Mouse (Mus musculus) stomach, embryonic 16.5 days (tissue): ENCODE measurements around the gene Pole2. TPM values are rescaled to one million over a fixed set of nuclear protein-coding genes. Genes with fewer than 3 reads are reported as not detected.

ENCODE experiments used
- ATAC-seq: fragments of 200-750 bp; cut with Nextera tagmentation; 2 replicates; pipeline ENCODE4 v1.8.0; 2017; ENCODE audit warnings: moderate number of reproducible peaks, moderate TSS enrichment; ENCODE audit not compliant: insufficient read depth, low FRiP score
- H3K27ac ChIP-seq: fragments of 300-500 bp; sonication (generic); 2 replicates; pipeline ENCODE4 v1.5.1; 2014; ENCODE audit warnings: low read length
- H3K27me3 ChIP-seq: fragments of 300-500 bp; sonication (generic); 2 replicates; pipeline ENCODE4 v1.6.1; 2014; ENCODE audit warnings: low read length, control low read depth, mixed read lengths; ENCODE audit not compliant: control insufficient read depth, insufficient read depth
- H3K36me3 ChIP-seq: fragments of 300-500 bp; sonication (generic); 2 replicates; pipeline ENCODE4 v1.6.1; 2014; ENCODE audit warnings: low read length; ENCODE audit not compliant: control insufficient read depth, insufficient read depth
- H3K4me1 ChIP-seq: fragments of 300-500 bp; sonication (generic); 2 replicates; pipeline ENCODE4 v1.6.1; 2014; ENCODE audit warnings: low read length, control low read depth, mixed read lengths; ENCODE audit not compliant: control insufficient read depth, insufficient read depth
- H3K4me2 ChIP-seq: fragments of 300-500 bp; sonication (generic); 2 replicates; pipeline ENCODE4 v1.6.1; 2014; ENCODE audit warnings: low read depth, low read length, mixed read lengths
- H3K4me3 ChIP-seq: fragments of 300-500 bp; sonication (generic); replicated peaks from 2 replicates; pipeline ENCODE4 v1.5.1; 2014; ENCODE audit warnings: mild to moderate bottlenecking, low read length
- H3K9ac ChIP-seq: fragments of 300-500 bp; sonication (generic); 2 replicates; pipeline ENCODE4 v1.6.1; 2014; ENCODE audit warnings: low read length
- H3K9me3 ChIP-seq: fragments of 300-500 bp; sonication (generic); replicated peaks from 2 replicates; pipeline ENCODE4 v1.6.1; 2016; ENCODE audit warnings: low read length, control low read depth; ENCODE audit not compliant: control insufficient read depth
- WGBS: fragments of 180-500 bp; shearing (Covaris S2); extraction: QIAGEN DNeasy Blood & Tissue Kit; methylation state at CpG from one replicate; pipeline ENCODE4 v1.1.7; 2014; 5-methylcytosine and 5-hydroxymethylcytosine counted together
- polyA plus RNA-seq: library from polyadenylated mRNA; unstranded; fragments of >200 nt; fragmentation: Nextera tagmentation; extraction: Ambion mirVana; gene quantifications from 2 replicates; pipeline ENCODE4 v1.2.1, GENCODE M21; 2015

The Pole2 gene
- polyA plus RNA-seq, 1 experiment from 2014 or later, result 21.7 TPM

DNA sequence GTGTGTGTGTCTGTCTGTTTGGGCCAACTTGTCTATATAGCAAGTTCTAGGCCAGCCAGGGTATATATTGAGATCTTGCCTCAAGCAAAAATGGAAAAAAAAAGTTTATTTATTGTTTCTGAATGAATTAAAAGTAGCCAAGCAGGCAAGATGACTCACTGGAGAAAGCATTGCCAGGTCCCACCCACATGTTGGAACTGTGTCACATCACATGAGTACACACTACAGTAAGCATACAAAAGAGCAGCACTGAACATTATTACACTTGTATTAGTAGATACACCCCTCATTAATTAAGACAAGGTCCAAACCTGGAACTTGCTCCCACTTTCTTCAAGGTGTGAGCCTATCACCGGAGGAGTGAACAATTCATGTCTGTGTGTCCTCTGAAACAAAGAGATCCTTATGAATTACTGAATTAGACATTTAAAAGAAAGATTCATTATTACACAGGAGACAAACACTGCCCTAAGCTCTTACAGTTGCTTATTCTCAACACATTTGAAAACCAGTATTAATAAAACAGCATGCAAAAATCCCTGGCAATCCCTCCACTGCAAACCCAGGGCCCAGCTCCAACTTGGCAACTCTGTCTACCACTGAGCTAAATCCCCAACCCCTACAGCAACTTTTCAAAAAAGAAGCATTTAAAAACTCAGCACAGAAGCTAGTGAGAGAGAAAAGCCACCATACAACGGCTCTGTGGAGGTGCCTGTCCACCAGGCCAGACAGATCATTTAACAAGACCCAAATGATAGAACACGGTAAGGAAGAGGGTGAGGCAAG is 12.8 kb downstream of the Pole2 start:
- WGBS, result 75% methylated on average over 3 of the region's 3 CpGs

DNA sequence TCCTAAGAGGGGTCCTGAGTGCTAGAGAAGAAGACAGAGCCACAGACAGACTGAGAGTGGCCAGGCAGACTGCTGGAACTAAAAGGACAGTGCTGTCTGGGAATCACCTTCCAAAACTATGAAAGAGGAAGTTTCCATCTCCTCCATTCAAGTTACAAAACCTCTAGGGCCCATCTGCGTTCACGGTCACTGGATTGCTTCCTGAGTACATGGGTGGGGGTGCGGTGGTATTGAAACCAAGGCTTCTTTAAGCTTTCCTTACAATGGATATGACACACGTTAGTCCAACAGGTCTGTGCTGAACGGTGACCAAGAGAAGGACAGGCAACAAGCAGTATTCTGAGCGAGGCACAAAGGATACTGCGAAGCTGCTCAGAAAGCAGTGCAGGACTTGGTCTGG is 13.6 kb downstream of the Pole2 start:
- peaks cover 15% of the 10 kb centered on the region for H3K36me3 ChIP-seq
- WGBS, result 95% methylated on average over 7 of the region's 7 CpGs

More for the DNA sequence above, 12.8 kb downstream of the Pole2 start:
- Histone ChIP-seq H3K4me1 (no peaks in the 10 kb centered on the region), H3K9me3 (no peaks in the 10 kb centered on the region), H3K36me3 (peaks cover 9% of the 10 kb centered on the region; the same call in 1 of the 2 replicates), H3K9ac (no peak overlapping the region), H3K27me3 (no peaks in the 10 kb centered on the region), H3K27ac (no peak overlapping the region), H3K4me2 (no peak overlapping the region), H3K4me3 (no peak overlapping the region)
- no peak for ATAC-seq

DNA sequence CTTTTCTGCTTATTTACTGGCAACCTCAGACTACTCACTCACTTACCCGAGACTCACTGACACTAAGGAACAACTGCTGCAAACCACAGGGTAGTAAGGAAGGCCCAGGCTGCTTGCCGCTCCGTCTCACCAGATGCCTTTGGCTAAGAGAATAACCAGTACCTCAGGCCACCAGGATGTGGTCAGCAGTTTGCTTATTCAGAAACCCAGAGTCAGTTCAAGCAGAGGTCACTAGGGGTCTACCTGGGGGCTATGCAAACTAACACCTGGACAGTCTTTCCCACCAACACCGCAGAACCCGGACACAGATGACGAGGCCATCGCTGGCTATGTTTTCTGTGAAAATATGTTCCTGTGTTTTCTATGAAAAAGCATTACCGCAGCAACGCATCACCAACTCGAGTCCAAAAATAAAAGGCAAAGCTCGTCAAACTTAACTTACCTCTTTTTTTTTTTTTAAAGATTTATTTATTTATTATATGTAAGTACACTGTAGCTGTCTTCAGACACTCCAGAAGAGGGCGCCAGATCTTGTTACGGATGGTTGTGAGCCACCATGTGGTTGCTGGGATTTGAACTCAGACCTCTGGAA is 14.7 kb downstream of the Pole2 start:
- WGBS, result 94% methylated on average over 13 of the region's 13 CpGs
- H3K4me1 ChIP-seq, result no peaks in the 10 kb centered on the region
- H3K36me3 ChIP-seq, result peaks cover 15% of the 10 kb centered on the region
- H3K9me3 ChIP-seq, result no peaks in the 10 kb centered on the region
- no peak overlapping the region for H3K9ac ChIP-seq
- H3K27me3 ChIP-seq, result no peaks in the 10 kb centered on the region
- no peak overlapping the region for H3K4me2 ChIP-seq
- H3K27ac ChIP-seq, result no peak overlapping the region
- no peak for ATAC-seq
- H3K4me3 ChIP-seq, result no peak overlapping the region

More for the DNA sequence above, 13.6 kb downstream of the Pole2 start:
- H3K4me2 ChIP-seq, result no peak overlapping the region
- H3K4me3 ChIP-seq, result no peak overlapping the region
- H3K27me3 ChIP-seq, result no peaks in the 10 kb centered on the region
- H3K27ac ChIP-seq, result no peak overlapping the region
- no peaks in the 10 kb centered on the region for H3K9me3 ChIP-seq
- ATAC-seq, result no peak
- H3K4me1 ChIP-seq, result no peaks in the 10 kb centered on the region
- no peak overlapping the region for H3K9ac ChIP-seq

DNA sequence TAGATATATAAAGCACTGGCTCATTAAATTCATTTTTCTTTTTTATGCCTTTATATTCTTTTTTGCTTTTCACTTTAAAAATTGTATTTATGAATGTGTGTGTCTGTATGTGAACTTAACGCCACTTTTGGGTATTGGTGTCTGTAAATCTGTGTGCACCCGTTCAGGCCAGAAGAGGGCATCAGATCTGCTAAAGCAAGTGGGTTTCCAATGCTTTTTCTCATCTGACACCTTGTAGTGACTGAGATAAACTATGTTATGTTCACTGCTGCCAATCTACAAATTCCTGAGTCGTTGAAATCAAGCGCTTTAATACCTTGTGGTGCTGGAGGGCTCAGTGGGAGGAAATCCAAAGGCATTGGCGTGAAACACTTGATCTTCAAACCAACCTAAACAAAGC is 16.9 kb downstream of the Pole2 start:
- no peaks in the 10 kb centered on the region for H3K9me3 ChIP-seq
- no peak overlapping the region for H3K9ac ChIP-seq
- no peak overlapping the region for H3K4me2 ChIP-seq
- H3K4me3 ChIP-seq, result no peak overlapping the region
- no peaks in the 10 kb centered on the region for H3K4me1 ChIP-seq
- peaks cover 8% of the 10 kb centered on the region; the same call in 1 of the 2 replicates for H3K36me3 ChIP-seq
- no peak for ATAC-seq
- no peak overlapping the region for H3K27ac ChIP-seq
- 68% methylated on average over 5 of the region's 5 CpGs for WGBS
- H3K27me3 ChIP-seq, result no peaks in the 10 kb centered on the region

DNA sequence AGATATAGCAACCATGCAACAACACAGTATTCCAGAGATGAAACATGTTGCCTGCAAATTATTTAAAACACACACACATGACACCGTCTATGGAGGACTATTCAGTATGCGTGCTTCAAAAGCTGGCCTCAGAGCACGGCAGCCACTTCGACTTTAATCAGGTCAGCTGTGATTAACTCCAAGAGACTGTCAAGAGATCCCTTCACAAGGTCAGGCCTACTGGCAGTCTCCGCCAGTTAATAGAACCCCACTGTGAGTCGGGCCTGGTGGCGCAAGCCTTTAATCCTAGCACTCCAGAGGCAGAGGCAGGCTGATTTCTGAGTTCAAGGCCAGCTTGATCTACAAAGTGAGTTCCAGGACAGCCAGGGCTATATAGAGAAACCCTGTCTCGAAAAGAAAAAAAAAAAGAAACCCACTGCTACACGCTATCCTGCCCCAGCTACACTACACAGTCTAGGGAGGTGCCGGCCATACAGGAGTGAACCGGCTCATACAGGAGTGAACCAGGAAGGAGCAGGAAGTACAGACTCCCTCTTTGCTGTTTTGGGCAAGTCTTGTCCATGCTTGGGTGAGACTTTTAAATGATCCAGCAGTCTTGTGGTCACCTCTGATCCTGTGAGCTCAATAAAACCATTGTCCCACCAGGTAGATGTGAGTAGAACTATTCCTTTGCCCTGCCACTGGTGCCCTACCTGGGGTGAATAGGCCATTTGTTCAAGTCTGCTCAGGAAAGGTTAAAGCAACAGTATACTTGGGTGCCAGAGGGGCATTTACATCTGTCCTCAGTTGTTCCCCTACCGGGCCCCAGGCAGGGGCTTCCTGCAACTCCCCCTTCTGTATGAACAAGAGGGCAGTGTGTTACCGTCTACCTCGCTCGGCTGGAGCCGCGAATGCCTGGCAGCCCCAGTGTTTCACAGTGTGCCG is 17.7 kb downstream of the Pole2 start:
- Histone ChIP-seq H3K4me2 (no peak overlapping the region), H3K27ac (no peak overlapping the region), H3K36me3 (peaks cover 8% of the 10 kb centered on the region; the same call in 1 of the 2 replicates), H3K4me1 (no peaks in the 10 kb centered on the region), H3K27me3 (no peaks in the 10 kb centered on the region), H3K9me3 (no peaks in the 10 kb centered on the region), H3K4me3 (no peak overlapping the region), H3K9ac (no peak overlapping the region)
- ATAC-seq, result no peak
- 92% methylated on average over 18 of the region's 18 CpGs for WGBS

DNA sequence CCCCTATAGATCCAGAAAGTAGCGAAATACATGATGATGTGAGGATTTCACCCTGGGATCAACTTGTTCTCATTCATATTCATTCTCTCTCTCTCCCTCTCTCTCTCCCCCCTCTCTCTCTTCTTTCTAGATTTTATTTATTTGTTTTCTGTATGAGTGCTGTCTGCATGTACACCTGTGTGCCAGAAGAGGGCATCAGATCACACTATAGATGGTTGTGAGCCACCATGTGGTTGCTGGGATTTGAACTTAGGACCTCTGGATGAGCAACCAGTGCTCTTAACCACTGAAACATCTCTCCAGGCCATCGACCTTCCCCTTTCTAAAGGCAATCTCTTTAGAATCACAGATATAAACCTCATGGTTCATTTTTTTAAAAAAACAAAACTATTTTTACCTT is 19.5 kb downstream of the Pole2 start:
- H3K4me3 ChIP-seq, result no peak overlapping the region
- H3K36me3 ChIP-seq, result peaks cover 8% of the 10 kb centered on the region; the same call in 1 of the 2 replicates
- H3K27ac ChIP-seq, result no peak overlapping the region
- no peaks in the 10 kb centered on the region for H3K4me1 ChIP-seq
- WGBS, result 89% methylated on average over 2 of the region's 2 CpGs
- H3K27me3 ChIP-seq, result no peaks in the 10 kb centered on the region
- no peak overlapping the region for H3K4me2 ChIP-seq
- no peaks in the 10 kb centered on the region for H3K9me3 ChIP-seq
- H3K9ac ChIP-seq, result no peak overlapping the region
- ATAC-seq, result no peak

DNA sequence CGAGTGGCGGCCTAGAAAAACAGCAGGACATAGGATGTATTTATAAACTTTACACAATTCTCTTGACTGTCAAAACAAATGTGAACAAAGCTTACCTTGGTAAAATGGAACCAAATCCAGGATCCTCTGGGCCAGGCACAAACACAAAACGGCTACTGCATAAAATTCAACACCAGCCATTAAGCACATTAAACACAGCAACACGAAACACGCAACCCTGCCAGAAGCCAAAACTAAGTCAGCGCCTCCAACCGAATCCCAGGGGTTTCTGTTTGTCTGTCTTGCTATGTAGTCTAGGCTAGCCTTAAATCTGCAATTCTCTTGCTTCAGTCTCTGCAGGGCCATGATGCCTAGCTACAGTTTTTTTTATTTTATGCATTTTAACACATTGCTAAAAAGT is 20.1 kb downstream of the Pole2 start:
- H3K9me3 ChIP-seq, result no peaks in the 10 kb centered on the region
- H3K36me3 ChIP-seq, result peaks cover 8% of the 10 kb centered on the region; the same call in 1 of the 2 replicates

DNA sequence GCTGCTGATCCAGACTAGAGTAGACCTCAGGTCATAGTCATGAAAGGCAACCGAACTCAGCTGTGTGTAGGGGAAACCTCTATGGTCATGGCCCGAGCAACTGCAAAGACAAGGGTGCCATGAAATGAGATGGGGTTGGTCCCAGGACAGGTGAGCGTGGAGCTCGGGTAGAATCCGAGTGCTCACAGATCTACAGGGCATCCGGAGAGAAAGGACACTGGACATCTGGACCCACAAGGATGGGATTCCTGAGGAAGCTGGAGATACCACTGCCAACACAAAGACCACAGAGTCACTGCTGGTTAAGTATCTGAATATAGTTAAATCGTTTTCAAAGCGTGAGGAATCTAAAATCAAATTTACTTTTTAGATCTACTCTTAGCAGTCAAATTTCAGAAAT is 20.6 kb downstream of the Pole2 start:
- H3K27ac ChIP-seq, result no peak overlapping the region
- no peaks in the 10 kb centered on the region for H3K4me1 ChIP-seq
- H3K4me3 ChIP-seq, result no peak overlapping the region
- no peak overlapping the region for H3K4me2 ChIP-seq
- no peak for ATAC-seq
- H3K27me3 ChIP-seq, result no peaks in the 10 kb centered on the region
- peaks cover 8% of the 10 kb centered on the region; the same call in 1 of the 2 replicates for H3K36me3 ChIP-seq
- no peak overlapping the region for H3K9ac ChIP-seq
- WGBS, result 92% methylated on average over 8 of the region's 8 CpGs
- H3K9me3 ChIP-seq, result no peaks in the 10 kb centered on the region

More for the DNA sequence above, 20.1 kb downstream of the Pole2 start:
- ATAC-seq, result no peak
- Histone ChIP-seq H3K9ac (no peak overlapping the region), H3K4me2 (no peak overlapping the region), H3K4me1 (no peaks in the 10 kb centered on the region), H3K4me3 (no peak overlapping the region), H3K27me3 (no peaks in the 10 kb centered on the region), H3K27ac (no peak overlapping the region)
- WGBS, result 95% methylated on average over 7 of the region's 7 CpGs
